Mouse (Mus musculus): ENCODE data around the gene Shd. TPM values are rescaled to one million over a fixed set of nuclear protein-coding genes. Genes with fewer than 3 reads are reported as not detected.
"Not testable (repeated sequence)": the region's sequence is repeated elsewhere in the genome, so short reads cannot be mapped to it uniquely, and the experiment has no call there.

Shd gene
- total and polyA plus RNA-seq, 3 experiments: 0.46 to 0.87 (median 0.47) TPM

GRCm38 (mm10) chr17:55944866-55945682 lies 25.2 kb upstream of the Shd start:
- in situ Hi-C loops (cut with MboI; ENCODE audit: low pct_ligation_motif_present, low pct_unique_long_range_greater_than_20kb, low sequenced_read_pairs); H3K79me2 ChIP-seq (replicated peaks; ENCODE audit: control insufficient read depth, extremely low read depth, insufficient read depth, poor library complexity, severe bottlenecking); H3K27me3 ChIP-seq (replicated peaks); H3K9me3 ChIP-seq (replicated peaks; ENCODE audit: low read length); dilution Hi-C loops (cut with MboI; ENCODE audit: extremely low pct_ligation_motif_present, extremely low pct_unique_long_range_greater_than_20kb, low sequenced_read_pairs): not testable (repeated sequence)
- DNase-seq (ENCODE audit: extremely low read depth): peak; percentile 83
- peak overlapping the region; percentile 79 for H3K4me2 ChIP-seq (ENCODE audit: insufficient read depth, low read depth, poor library complexity, severe bottlenecking)
- peak; percentile 42; the same call in 1 of the 2 replicates for TF ChIP-seq MAX (IDR thresholded peaks at IDR 0.05; ENCODE audit: low read length)
- peak; percentile 37; the same call in 1 of the 2 replicates for TF ChIP-seq MXI1 (IDR thresholded peaks at IDR 0.05; ENCODE audit: low read depth, low read length)
- TF ChIP-seq POLR2AphosphoS2 (IDR thresholded peaks at IDR 0.05; ENCODE audit: low read depth, low read length): peak; percentile 63; the same call in 1 of the 2 replicates
- TF ChIP-seq SIN3A (IDR thresholded peaks at IDR 0.05; ENCODE audit: low read length): peak; percentile 46; the same call in 1 of the 2 replicates
- TF ChIP-seq TBP (conservative IDR thresholded peaks at IDR 0.05; ENCODE audit: low read depth, low read length): peak; percentile 81; the same call in 1 of the 2 replicates
- 0 out of 2 replicates have a peak, but pooled peaks have one; percentile 37 for TF ChIP-seq MAZ (IDR thresholded peaks at IDR 0.05; ENCODE audit: low read depth, low read length)
- peak; percentile 81 for TF ChIP-seq NELFE (IDR thresholded peaks at IDR 0.05; ENCODE audit: low read depth, low read length)
- peak; percentile 21; the same call in 1 of the 2 replicates for TF ChIP-seq ETS1 (conservative IDR thresholded peaks at IDR 0.05; ENCODE audit: low read depth, low read length)
- peak; percentile 83 for TF ChIP-seq ZMIZ1 (IDR thresholded peaks at IDR 0.05; ENCODE audit: low read depth, low read length)
- TF ChIP-seq HCFC1 (IDR thresholded peaks at IDR 0.05; ENCODE audit: low read depth, low read length): peak; percentile 57
- 0 out of 2 replicates have a peak, but pooled peaks have one; percentile 35 for TF ChIP-seq IRF4 (IDR thresholded peaks at IDR 0.05; ENCODE audit: low read depth, low read length)
- peak; percentile 75 for TF ChIP-seq POLR2A (IDR thresholded peaks at IDR 0.05; ENCODE audit: low read depth, low read length)
- TF ChIP-seq NRF1 (IDR thresholded peaks at IDR 0.05; ENCODE audit: low read depth, low read length): peak; percentile 80
- TF ChIP-seq BHLHE40 (IDR thresholded peaks at IDR 0.05; ENCODE audit: low read depth, low read length): 0 out of 2 replicates have a peak, but pooled peaks have one; percentile 14
- peak; percentile 51; the same call in 1 of the 2 replicates for TF ChIP-seq TCF12 (IDR thresholded peaks at IDR 0.05; ENCODE audit: low read depth, low read length)
- TF ChIP-seq MAFK (IDR thresholded peaks at IDR 0.05; ENCODE audit: insufficient replicate concordance, low read length): 0 out of 2 replicates have a peak, but pooled peaks have one; percentile 19
- TF ChIP-seq ELF1 (IDR thresholded peaks at IDR 0.05; ENCODE audit: low read depth, low read length): peak; percentile 57
- peak overlapping the region; percentile 54 to 89 (median 68) for H3K4me3 ChIP-seq (replicated peaks in 1 of 3; ENCODE audit: low read depth in 2 of 3, low read length in 2 of 3, poor library complexity in 1 of 3)
- H3K4me1 ChIP-seq (ENCODE audit: control insufficient read depth in 1 of 2, insufficient read depth in 2 of 2): peaks cover 23 to 45% of the 10 kb centered on the region in 2 experiments
- peak overlapping the region; percentile 93 for H3K9ac ChIP-seq (ENCODE audit: insufficient read depth, low read depth)
- peak overlapping the region; percentile 93 for H3K27ac ChIP-seq (ENCODE audit: insufficient read depth, low read depth)
- peaks cover 15 to 24% of the 10 kb centered on the region in 2 experiments for H3K36me3 ChIP-seq (replicated peaks in 1 of 2; ENCODE audit: control insufficient read depth in 1 of 2, insufficient read depth in 1 of 2, low read length in 1 of 2)

DNA sequence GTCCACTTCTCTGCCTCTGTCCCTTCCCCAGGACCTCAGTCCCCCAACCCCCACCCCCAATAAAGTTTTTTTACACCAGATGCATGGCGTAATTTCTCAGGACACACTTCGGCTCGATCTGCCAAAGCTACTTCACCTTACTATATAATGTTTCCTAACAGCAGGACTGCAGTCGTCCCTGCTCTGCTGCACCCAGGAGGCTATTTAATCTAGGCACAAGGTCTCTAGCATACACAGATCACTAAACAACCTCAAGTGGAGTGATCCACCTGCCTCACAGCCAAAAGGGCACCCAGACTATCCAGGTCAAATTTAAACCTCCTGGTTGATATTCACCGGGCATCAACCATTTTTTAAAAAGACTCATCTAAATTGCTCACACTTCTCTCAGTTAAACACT lies 24.6 kb upstream of the Shd start:
- no peak for TF ChIP-seq ZC3H11A (IDR thresholded peaks at IDR 0.05; ENCODE audit: low read depth, low read length)
- no peak for TF ChIP-seq RCOR1 (conservative IDR thresholded peaks at IDR 0.05; ENCODE audit: low read depth, low read length)
- no peak for TF ChIP-seq RAD21 (IDR thresholded peaks at IDR 0.05; ENCODE audit: low read depth, low read length)
- no peak for TF ChIP-seq UBTF (IDR thresholded peaks at IDR 0.05; ENCODE audit: low read depth, low read length)
- TF ChIP-seq USF1 (IDR thresholded peaks at IDR 0.05; ENCODE audit: low read depth, low read length): no peak
- no peak for TF ChIP-seq MAX (IDR thresholded peaks at IDR 0.05; ENCODE audit: low read length)
- TF ChIP-seq SMC3 (IDR thresholded peaks at IDR 0.05; ENCODE audit: low read depth, low read length): no peak
- TF ChIP-seq ETS1 (conservative IDR thresholded peaks at IDR 0.05; ENCODE audit: low read depth, low read length): no peak
- TF ChIP-seq CHD2 (IDR thresholded peaks at IDR 0.05; ENCODE audit: low read length): no peak
- no peak for TF ChIP-seq USF2 (conservative IDR thresholded peaks at IDR 0.05; ENCODE audit: low read depth, low read length)
- TF ChIP-seq ZKSCAN1 (IDR thresholded peaks at IDR 0.05; ENCODE audit: borderline replicate concordance, low read depth, low read length): no peak
- Histone ChIP-seq H3K4me1 (ENCODE audit: control insufficient read depth in 1 of 2, insufficient read depth in 2 of 2) (peaks cover 26 to 50% of the 10 kb centered on the region in 2 experiments), H3K27ac (ENCODE audit: insufficient read depth, low read depth) (peak overlapping the region; percentile 93), H3K79me2 (replicated peaks; ENCODE audit: control insufficient read depth, extremely low read depth, insufficient read depth, poor library complexity, severe bottlenecking) (peaks cover 5% of the 10 kb centered on the region; the same call in 1 of the 2 replicates), H3K9ac (ENCODE audit: insufficient read depth, low read depth) (peak overlapping the region; percentile 93), H3K4me2 (ENCODE audit: insufficient read depth, low read depth, poor library complexity, severe bottlenecking) (peak overlapping the region; percentile 79), H3K36me3 (replicated peaks in 1 of 2; ENCODE audit: control insufficient read depth in 1 of 2, insufficient read depth in 1 of 2, low read length in 1 of 2) (peaks cover 10 to 24% of the 10 kb centered on the region in 2 experiments), H3K4me3 (replicated peaks in 1 of 3; ENCODE audit: low read depth in 2 of 3, low read length in 2 of 3, poor library complexity in 1 of 3) (peak overlapping the region; percentile 54 to 89 (median 68)), H3K9me3 (replicated peaks; ENCODE audit: low read length) (peaks cover 2% of the 10 kb centered on the region), H3K27me3 (replicated peaks) (no peaks in the 10 kb centered on the region)
- no peak for DNase-seq (ENCODE audit: extremely low read depth)
- in situ Hi-C loops (cut with MboI; ENCODE audit: low pct_ligation_motif_present, low pct_unique_long_range_greater_than_20kb, low sequenced_read_pairs): no loop called here
- dilution Hi-C loops (cut with MboI; ENCODE audit: extremely low pct_ligation_motif_present, extremely low pct_unique_long_range_greater_than_20kb, low sequenced_read_pairs): no loop called here
